Mouse (Mus musculus): ENCODE measurements around the gene Tecta. TPM values are rescaled to one million over a fixed set of nuclear protein-coding genes. Genes with fewer than 3 reads are reported as not detected.

The Tecta gene
- polyA plus RNA-seq (2014; fragmentation: Illumina TruSeq; extraction: RNeasy Lipid Tissue Mini Kit (QIAGEN cat#74804); ENCODE audit: low read depth, low replicate concordance): 0.13 TPM

GRCm38 (mm10) chr9:42399829-42400228, at the start of gene Tecta:
Gene Tecta, minus strand, starts transcription at chr9:42399929.

Other genes starting within 250 kb of the Tecta start
- gene Sc5d, start 135.7 kb downstream of the Tecta start, polyA plus RNA-seq (2014; fragmentation: Illumina TruSeq; extraction: RNeasy Lipid Tissue Mini Kit (QIAGEN cat#74804); ENCODE audit: low read depth, low replicate concordance): 28.3 TPM
- gene Tbcel, start 107.9 kb upstream of the Tecta start, polyA plus RNA-seq (2014; fragmentation: Illumina TruSeq; extraction: RNeasy Lipid Tissue Mini Kit (QIAGEN cat#74804); ENCODE audit: low read depth, low replicate concordance): 40.2 TPM